Mouse (Mus musculus) adrenal gland, postnatal 36 days (tissue): ENCODE measurements around the gene Sept11. TPM values are rescaled to one million over a fixed set of nuclear protein-coding genes. Genes with fewer than 3 reads are reported as not detected.
A peak's percentile ranks its signal among the peaks of the same experiment; 100 is the strongest.

ENCODE experiments used
- DNase-seq, 2 experiments: peaks; one replicate each; pipeline ENCODE4 v3.0.0; 2021; ENCODE audit warnings: mixed read lengths in 1 of 2
- total RNA-seq, 2 experiments: library from RNA; stranded (reverse); gene quantifications; 2 replicates each; pipeline ENCODE4 v1.2.3; 2021

Gene Sept11
- total RNA-seq, 2 experiments from 2014 or later, result 37.0 to 46.9 TPM

- DNase-seq, result no peak
These were observed 33.1 kb downstream of the Sept11 start for GRCm38 (mm10) chr5:93126222-93126929.

GRCm38 (mm10) chr5:93126930-93127562 lies 33.8 kb downstream of the Sept11 start:
- no peak for DNase-seq

GRCm38 (mm10) chr5:93127722-93128121 lies 34.5 kb downstream of the Sept11 start:
- peak; percentile 37 to 45 for DNase-seq

- no peak for DNase-seq
These were observed 35.5 kb downstream of the Sept11 start for GRCm38 (mm10) chr5:93128765-93129164.

- no peak for DNase-seq
These were observed 36.7 kb downstream of the Sept11 start for GRCm38 (mm10) chr5:93129953-93130352.

GRCm38 (mm10) chr5:93131401-93131800 lies 38.2 kb downstream of the Sept11 start:
- no peak for DNase-seq

- DNase-seq, result no peak
These were observed 40.4 kb downstream of the Sept11 start for GRCm38 (mm10) chr5:93133445-93134244.

- DNase-seq, result no peak
These were observed 42.3 kb downstream of the Sept11 start for GRCm38 (mm10) chr5:93135368-93136107.

GRCm38 (mm10) chr5:93136956-93137586 lies 43.8 kb downstream of the Sept11 start:
- no peak for DNase-seq

- DNase-seq, result no peak
These were observed 46.1 kb downstream of the Sept11 start for GRCm38 (mm10) chr5:93139350-93139749.

GRCm38 (mm10) chr5:93140747-93141146 lies 47.5 kb downstream of the Sept11 start:
- DNase-seq, result no peak

GRCm38 (mm10) chr5:93143360-93144091 lies 50.3 kb downstream of the Sept11 start:
- no peak for DNase-seq

GRCm38 (mm10) chr5:93144874-93145273 lies 51.6 kb downstream of the Sept11 start:
- peak; percentile 44 to 61 for DNase-seq

GRCm38 (mm10) chr5:93145504-93145903 lies 52.3 kb downstream of the Sept11 start:
- DNase-seq, result no peak

- DNase-seq, result no peak
These were observed 56.9 kb downstream of the Sept11 start for GRCm38 (mm10) chr5:93149969-93150777.

GRCm38 (mm10) chr5:93151985-93152384 lies 58.7 kb downstream of the Sept11 start:
- no peak for DNase-seq

GRCm38 (mm10) chr5:93152451-93152850 lies 59.2 kb downstream of the Sept11 start:
- no peak for DNase-seq

GRCm38 (mm10) chr5:93154401-93154800 lies 61.2 kb downstream of the Sept11 start:
- no peak for DNase-seq

- DNase-seq, result peak; percentile 29 to 67
These were observed 70.3 kb downstream of the Sept11 start for GRCm38 (mm10) chr5:93163541-93163940.

- no peak for DNase-seq
These were observed 74.8 kb downstream of the Sept11 start for GRCm38 (mm10) chr5:93167919-93168516.
